Mouse (Mus musculus): Measurements from ENCODE around the gene Zfp362.
A peak's percentile ranks its signal among the peaks of the same experiment; 100 is the strongest.

DNA sequence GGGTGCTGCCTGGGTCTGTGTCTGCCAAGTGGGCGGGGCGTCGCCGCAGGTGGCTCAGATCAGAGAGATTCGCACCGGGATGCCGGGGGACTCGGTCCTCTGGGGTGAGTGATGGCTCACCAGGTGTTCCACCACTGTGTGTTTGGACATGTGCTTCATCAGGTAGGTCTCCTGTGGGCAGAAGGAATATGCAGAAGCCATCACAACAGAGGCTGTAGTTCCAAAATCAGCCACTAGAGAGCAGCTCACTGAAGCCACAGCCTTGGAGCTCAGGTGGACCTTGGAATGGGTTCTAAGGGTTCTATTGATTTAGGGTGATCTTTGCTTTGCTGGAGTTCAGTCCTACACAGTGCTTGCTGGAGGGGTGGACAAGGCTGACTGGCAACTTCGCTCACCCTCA lies 31.4 kb downstream of the Zfp362 start:
- TF ChIP-seq CTCF (IDR thresholded peaks at IDR 0.05; ENCODE audit: low read depth, low read length), result peak; percentile 43
- TF ChIP-seq POLR2A (IDR thresholded peaks at IDR 0.05; ENCODE audit: borderline replicate concordance, low read depth, low read length), result no peak

Data from bone marrow macrophage, adult 2 months (primary cell).